Mouse (Mus musculus): ENCODE measurements around the gene Ppp4r3a. TPM values are rescaled to one million over a fixed set of nuclear protein-coding genes. Genes with fewer than 3 reads are reported as not detected.

The Ppp4r3a gene
- polyA plus RNA-seq, 1 experiment from 2014 or later = 27.7 TPM

DNA sequence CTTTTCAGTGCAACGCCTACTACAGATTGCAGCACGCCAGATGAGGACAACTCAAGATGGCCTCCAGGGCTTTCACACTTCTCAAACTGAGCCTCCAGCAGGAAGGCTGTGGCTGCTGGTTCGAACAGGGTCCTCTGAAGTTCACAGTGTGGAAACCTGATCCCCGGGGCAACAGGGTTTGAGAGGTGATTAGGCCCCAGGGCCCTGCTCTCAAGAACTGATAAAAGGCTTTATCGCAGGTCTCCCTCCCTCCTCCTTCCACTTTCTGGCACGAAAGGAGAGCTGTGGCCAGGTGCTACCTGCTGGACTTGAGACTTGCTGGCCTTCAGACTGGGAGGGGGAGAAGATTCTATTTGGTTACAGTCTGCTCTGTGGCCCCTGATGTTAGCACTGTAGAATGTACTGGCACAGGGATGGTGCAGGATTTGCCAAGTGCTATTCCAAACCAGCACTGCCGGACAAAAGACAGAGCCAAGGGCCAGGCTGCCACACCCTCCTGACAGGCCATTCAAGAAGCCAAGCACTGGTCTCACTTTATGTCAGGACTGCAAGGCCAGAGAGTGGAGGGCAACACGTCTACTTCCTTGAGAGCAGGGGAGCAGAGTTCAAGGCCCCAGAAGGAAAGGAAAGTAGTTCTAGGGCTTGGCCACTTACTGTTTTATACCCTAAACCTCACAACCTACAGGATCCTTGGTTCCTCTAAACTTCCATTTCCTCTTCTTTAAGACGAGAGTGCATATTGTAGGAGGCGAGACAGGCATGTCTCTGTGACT lies 73.2 kb downstream of the Ppp4r3a start:
- Histone ChIP-seq H3K27ac (ENCODE audit: low read depth, low read length) (no peak overlapping the region), H3K4me1 (ENCODE audit: control insufficient read depth, insufficient read depth, low read length) (peaks cover 17% of the 10 kb centered on the region), H3K36me3 (ENCODE audit: control insufficient read depth, insufficient read depth, low read length) (no peaks in the 10 kb centered on the region), H3K9me3 (ENCODE audit: control insufficient read depth, low read length) (no peaks in the 10 kb centered on the region), H3K9ac (replicated peaks; ENCODE audit: low read depth, low read length) (no peak overlapping the region), H3K27me3 (ENCODE audit: control insufficient read depth, insufficient read depth, low read length) (no peaks in the 10 kb centered on the region), H3K4me2 (ENCODE audit: low read depth, low read length) (no peak overlapping the region), H3K4me3 (ENCODE audit: low read depth, low read length) (no peak overlapping the region)
- ATAC-seq (ENCODE audit: low read depth) = no peak
- WGBS = 63% methylated on average over 10 of the region's 10 CpGs

DNA sequence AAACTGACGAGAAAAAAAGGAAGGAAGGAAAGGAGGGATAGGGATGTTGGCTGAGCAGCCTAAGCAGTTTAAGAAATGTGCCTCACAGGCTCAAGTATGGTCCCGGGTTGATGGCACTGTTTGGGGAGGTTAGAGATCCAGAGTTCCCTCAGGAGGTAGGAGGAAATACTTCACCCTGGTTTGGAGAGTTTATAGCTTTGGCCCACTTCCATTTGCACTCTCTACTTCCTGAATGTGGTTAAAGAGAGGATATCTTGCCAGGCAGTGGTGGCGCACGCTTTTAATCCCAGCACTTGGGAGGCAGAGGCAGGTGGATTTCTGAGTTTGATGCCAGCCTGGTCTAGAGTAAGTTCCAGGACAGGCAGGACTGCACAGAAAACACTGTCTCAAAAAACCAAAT lies 74.3 kb downstream of the Ppp4r3a start:
- Histone ChIP-seq H3K27ac (ENCODE audit: low read depth, low read length) (no peak overlapping the region), H3K9me3 (ENCODE audit: control insufficient read depth, low read length) (no peaks in the 10 kb centered on the region), H3K9ac (replicated peaks; ENCODE audit: low read depth, low read length) (no peak overlapping the region), H3K4me1 (ENCODE audit: control insufficient read depth, insufficient read depth, low read length) (peaks cover 20% of the 10 kb centered on the region), H3K27me3 (ENCODE audit: control insufficient read depth, insufficient read depth, low read length) (no peaks in the 10 kb centered on the region), H3K4me2 (ENCODE audit: low read depth, low read length) (no peak overlapping the region), H3K36me3 (ENCODE audit: control insufficient read depth, insufficient read depth, low read length) (no peaks in the 10 kb centered on the region), H3K4me3 (ENCODE audit: low read depth, low read length) (no peak overlapping the region)
- no peak for ATAC-seq (ENCODE audit: low read depth)
- WGBS = 86% methylated on average over 4 of the region's 4 CpGs

DNA sequence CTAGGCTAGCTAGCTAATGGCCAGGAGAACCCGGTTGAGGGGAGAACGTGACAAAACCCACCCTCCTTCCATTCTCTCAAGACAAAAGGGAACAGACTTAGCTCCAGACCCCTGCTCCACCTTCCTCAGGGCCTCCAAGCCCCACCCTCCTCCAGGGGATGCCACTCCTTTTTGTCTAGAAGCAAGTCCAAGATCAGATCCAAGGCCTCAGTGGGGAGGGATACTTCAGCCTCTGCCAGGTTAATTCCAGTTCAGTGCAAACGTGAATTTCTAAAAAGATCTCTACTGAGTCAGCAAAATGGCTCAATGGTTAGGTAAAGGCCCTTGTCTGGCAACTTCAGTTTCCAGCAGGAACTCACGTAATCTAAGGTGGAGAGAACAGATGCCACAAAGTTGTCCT lies 74.9 kb downstream of the Ppp4r3a start:
- Histone ChIP-seq H3K4me1 (ENCODE audit: control insufficient read depth, insufficient read depth, low read length) (peaks cover 20% of the 10 kb centered on the region), H3K9me3 (ENCODE audit: control insufficient read depth, low read length) (no peaks in the 10 kb centered on the region), H3K36me3 (ENCODE audit: control insufficient read depth, insufficient read depth, low read length) (no peaks in the 10 kb centered on the region), H3K27me3 (ENCODE audit: control insufficient read depth, insufficient read depth, low read length) (no peaks in the 10 kb centered on the region), H3K4me3 (ENCODE audit: low read depth, low read length) (no peak overlapping the region), H3K27ac (ENCODE audit: low read depth, low read length) (no peak overlapping the region), H3K4me2 (ENCODE audit: low read depth, low read length) (no peak overlapping the region), H3K9ac (replicated peaks; ENCODE audit: low read depth, low read length) (0 out of 2 replicates have a peak overlapping the region, but pooled peaks have one; percentile 25)
- no peak for ATAC-seq (ENCODE audit: low read depth)
- WGBS = 33% methylated on average over 4 of the region's 4 CpGs

DNA sequence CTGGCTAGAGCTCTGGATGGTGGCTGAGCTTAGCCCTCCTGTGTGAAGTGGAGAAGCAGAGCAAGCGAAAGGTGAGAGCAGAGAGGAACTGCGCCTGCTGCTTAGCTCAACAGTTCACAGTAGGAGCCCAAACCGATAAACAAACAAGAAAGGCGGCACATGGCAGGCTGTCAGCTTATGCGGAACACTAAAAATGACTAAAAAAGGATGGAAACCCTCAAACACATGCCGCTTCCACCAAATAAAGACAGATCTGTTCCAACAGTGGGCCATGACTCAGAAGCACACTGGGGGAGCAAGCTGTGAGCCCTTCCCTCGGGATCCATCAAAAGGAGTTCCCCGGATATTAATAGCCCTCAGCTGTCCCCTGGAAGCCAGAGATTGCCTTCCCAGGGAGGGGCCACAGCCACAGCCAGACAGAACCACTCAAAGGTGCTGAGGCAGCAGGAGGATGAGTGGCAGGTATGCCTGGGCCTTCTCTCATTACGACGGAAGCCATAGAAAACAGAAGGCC lies 75.5 kb downstream of the Ppp4r3a start:
- Histone ChIP-seq H3K4me3 (ENCODE audit: low read depth, low read length) (no peak overlapping the region), H3K36me3 (ENCODE audit: control insufficient read depth, insufficient read depth, low read length) (no peaks in the 10 kb centered on the region), H3K9ac (replicated peaks; ENCODE audit: low read depth, low read length) (0 out of 2 replicates have a peak overlapping the region, but pooled peaks have one; percentile 25), H3K27me3 (ENCODE audit: control insufficient read depth, insufficient read depth, low read length) (no peaks in the 10 kb centered on the region), H3K4me2 (ENCODE audit: low read depth, low read length) (no peak overlapping the region), H3K4me1 (ENCODE audit: control insufficient read depth, insufficient read depth, low read length) (peaks cover 20% of the 10 kb centered on the region), H3K9me3 (ENCODE audit: control insufficient read depth, low read length) (no peaks in the 10 kb centered on the region), H3K27ac (ENCODE audit: low read depth, low read length) (no peak overlapping the region)
- WGBS = 20% methylated on average over 10 of the region's 10 CpGs
- ATAC-seq (ENCODE audit: low read depth) = no peak

DNA sequence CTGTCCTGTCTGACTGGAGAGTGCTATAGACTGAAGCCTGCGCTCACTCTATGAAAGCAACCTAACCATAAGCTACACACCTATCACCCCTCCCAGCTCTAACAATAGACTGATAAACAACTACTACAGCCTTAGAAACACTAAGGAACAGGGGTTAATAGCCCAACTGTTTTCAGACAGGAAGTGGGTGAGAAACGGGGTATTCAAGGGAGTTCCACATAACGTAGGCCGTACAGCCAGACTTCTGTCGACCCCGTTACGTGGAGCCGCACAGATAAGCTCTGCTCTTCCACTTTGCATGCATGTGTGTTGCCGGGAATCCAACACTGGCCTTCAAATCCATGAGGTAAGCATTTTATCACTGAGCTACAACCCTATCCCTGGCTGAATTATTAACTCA lies 76.1 kb downstream of the Ppp4r3a start:
- H3K4me1 ChIP-seq (ENCODE audit: control insufficient read depth, insufficient read depth, low read length) = peaks cover 14% of the 10 kb centered on the region
- no peaks in the 10 kb centered on the region for H3K36me3 ChIP-seq (ENCODE audit: control insufficient read depth, insufficient read depth, low read length)
- no peak overlapping the region for H3K4me3 ChIP-seq (ENCODE audit: low read depth, low read length)
- H3K27me3 ChIP-seq (ENCODE audit: control insufficient read depth, insufficient read depth, low read length) = no peaks in the 10 kb centered on the region
- H3K27ac ChIP-seq (ENCODE audit: low read depth, low read length) = no peak overlapping the region
- no peak for ATAC-seq (ENCODE audit: low read depth)
- no peaks in the 10 kb centered on the region for H3K9me3 ChIP-seq (ENCODE audit: control insufficient read depth, low read length)
- H3K9ac ChIP-seq (replicated peaks; ENCODE audit: low read depth, low read length) = no peak overlapping the region
- WGBS = 80% methylated on average over 9 of the region's 9 CpGs
- no peak overlapping the region for H3K4me2 ChIP-seq (ENCODE audit: low read depth, low read length)

DNA sequence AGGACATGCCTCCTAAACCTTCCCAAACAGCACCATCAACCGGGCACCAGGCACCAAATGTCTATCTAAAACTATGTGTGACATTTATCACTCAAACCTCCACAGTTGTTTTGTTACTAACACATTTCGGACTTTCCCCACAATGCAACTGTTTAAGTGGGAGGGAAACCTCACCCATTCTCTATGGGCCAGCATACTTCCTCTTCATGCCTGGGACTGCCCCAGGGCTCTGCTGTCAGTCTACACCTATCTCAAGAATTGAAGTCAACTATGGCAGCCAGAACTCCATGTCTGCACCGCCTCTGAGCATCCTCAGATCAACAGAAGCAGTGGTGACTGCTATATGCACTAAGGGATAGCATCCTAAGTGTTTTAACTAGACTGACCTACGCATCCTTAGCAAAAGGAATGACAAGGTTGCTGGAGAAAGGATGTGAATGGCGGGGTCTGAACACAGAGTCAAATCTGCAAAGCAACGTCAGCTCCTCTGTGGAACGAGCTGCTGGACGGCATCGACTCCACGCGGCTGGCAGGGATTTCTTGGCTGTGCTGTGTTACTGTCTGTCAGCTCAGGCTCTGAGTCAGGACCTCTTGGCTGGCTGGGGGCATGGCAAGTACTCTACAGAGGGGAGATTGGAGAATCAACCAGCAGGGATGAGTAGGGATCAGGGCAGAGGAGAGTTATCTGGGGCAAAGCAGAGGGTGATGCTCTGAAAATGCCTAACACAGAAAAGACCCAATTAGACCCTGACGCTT lies 77.7 kb downstream of the Ppp4r3a start:
- Histone ChIP-seq H3K36me3 (ENCODE audit: control insufficient read depth, insufficient read depth, low read length) (no peaks in the 10 kb centered on the region), H3K4me2 (ENCODE audit: low read depth, low read length) (no peak overlapping the region), H3K9me3 (ENCODE audit: control insufficient read depth, low read length) (no peaks in the 10 kb centered on the region), H3K4me3 (ENCODE audit: low read depth, low read length) (no peak overlapping the region), H3K4me1 (ENCODE audit: control insufficient read depth, insufficient read depth, low read length) (peaks cover 11% of the 10 kb centered on the region), H3K9ac (replicated peaks; ENCODE audit: low read depth, low read length) (no peak overlapping the region), H3K27me3 (ENCODE audit: control insufficient read depth, insufficient read depth, low read length) (no peaks in the 10 kb centered on the region), H3K27ac (ENCODE audit: low read depth, low read length) (no peak overlapping the region)
- 86% methylated on average over 12 of the region's 12 CpGs for WGBS
- no peak for ATAC-seq (ENCODE audit: low read depth)

DNA sequence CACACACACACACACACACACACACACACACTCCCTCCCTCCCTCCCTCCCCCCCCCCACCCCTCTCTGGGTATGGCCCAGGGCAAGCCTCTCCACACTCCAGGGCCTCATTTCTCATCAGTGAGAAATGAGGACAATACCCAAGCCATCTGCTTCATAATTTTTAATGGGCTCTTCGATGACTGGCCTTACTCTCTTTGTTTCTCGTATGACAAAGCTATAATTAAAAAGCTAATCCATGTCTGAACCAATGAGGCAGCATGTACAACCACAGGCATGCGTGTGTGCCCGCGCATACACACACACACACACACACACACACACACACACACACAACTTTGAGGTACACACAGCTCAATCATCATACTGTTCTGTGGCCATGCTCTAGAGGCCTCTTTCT lies 78.5 kb downstream of the Ppp4r3a start:
- peak; percentile 52; the same call in 1 of the 2 replicates for ATAC-seq (ENCODE audit: low read depth)
- no peak overlapping the region for H3K27ac ChIP-seq (ENCODE audit: low read depth, low read length)
- 43% methylated on average over 5 of the region's 5 CpGs for WGBS

DNA sequence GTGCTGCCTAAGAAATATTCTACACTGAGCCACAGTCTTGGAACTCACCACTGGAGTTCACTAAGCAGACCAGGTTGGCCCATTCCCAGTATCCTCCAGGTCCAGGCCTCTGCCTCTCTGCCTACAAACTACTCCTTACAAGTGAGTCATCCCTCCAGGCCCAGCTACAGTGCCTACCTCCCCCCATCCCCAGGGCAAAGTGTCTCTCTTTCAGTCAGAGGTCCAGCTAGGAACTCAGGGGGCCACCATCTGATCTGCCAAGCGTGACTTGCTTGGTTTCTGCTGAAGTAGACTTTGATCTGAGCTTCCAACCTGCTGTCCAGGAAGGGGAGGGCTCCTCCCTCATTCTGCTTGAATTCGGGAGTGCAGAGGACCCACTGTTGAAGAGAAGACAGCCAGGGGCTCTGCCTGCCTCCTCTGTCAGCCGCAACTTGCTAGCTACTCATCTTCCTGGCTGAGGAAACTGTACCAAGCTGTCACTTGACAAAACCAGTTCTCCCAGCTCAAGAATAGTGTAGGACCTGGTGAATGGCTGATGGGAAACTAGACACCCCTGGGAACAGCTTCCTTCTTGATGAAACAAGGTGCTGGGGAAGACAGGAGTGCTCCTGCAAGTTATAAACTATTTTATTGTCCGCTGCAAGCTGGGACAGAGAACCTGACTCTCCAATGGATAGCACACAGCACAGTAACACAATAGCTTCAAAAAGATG lies 80.5 kb downstream of the Ppp4r3a start:
- peaks cover 7% of the 10 kb centered on the region for H3K4me1 ChIP-seq (ENCODE audit: control insufficient read depth, insufficient read depth, low read length)
- no peak overlapping the region for H3K9ac ChIP-seq (replicated peaks; ENCODE audit: low read depth, low read length)
- no peak for ATAC-seq (ENCODE audit: low read depth)
- H3K27ac ChIP-seq (ENCODE audit: low read depth, low read length) = no peak overlapping the region
- H3K4me2 ChIP-seq (ENCODE audit: low read depth, low read length) = no peak overlapping the region
- H3K27me3 ChIP-seq (ENCODE audit: control insufficient read depth, insufficient read depth, low read length) = no peaks in the 10 kb centered on the region
- H3K9me3 ChIP-seq (ENCODE audit: control insufficient read depth, low read length) = no peaks in the 10 kb centered on the region
- no peaks in the 10 kb centered on the region for H3K36me3 ChIP-seq (ENCODE audit: control insufficient read depth, insufficient read depth, low read length)
- H3K4me3 ChIP-seq (ENCODE audit: low read depth, low read length) = no peak overlapping the region
- 35% methylated on average over 4 of the region's 4 CpGs for WGBS

More for the DNA sequence above, 78.5 kb downstream of the Ppp4r3a start:
- no peaks in the 10 kb centered on the region for H3K9me3 ChIP-seq (ENCODE audit: control insufficient read depth, low read length)
- H3K4me3 ChIP-seq (ENCODE audit: low read depth, low read length) = no peak overlapping the region
- H3K9ac ChIP-seq (replicated peaks; ENCODE audit: low read depth, low read length) = no peak overlapping the region
- H3K27me3 ChIP-seq (ENCODE audit: control insufficient read depth, insufficient read depth, low read length) = no peaks in the 10 kb centered on the region
- H3K4me1 ChIP-seq (ENCODE audit: control insufficient read depth, insufficient read depth, low read length) = peaks cover 11% of the 10 kb centered on the region
- H3K4me2 ChIP-seq (ENCODE audit: low read depth, low read length) = no peak overlapping the region
- H3K36me3 ChIP-seq (ENCODE audit: control insufficient read depth, insufficient read depth, low read length) = no peaks in the 10 kb centered on the region

Data from neural tube, embryonic 14.5 days (tissue).